Mouse (Mus musculus) layer of hippocampus, adult 2 months (tissue): ENCODE data around the gene Zkscan17. TPM values are rescaled to one million over a fixed set of nuclear protein-coding genes. Genes with fewer than 3 reads are reported as not detected.

Experiments
- DNase-seq, 2 experiments: peaks; one replicate each; pipeline ENCODE4 v3.0.0; 2022; ENCODE audit warnings: low spot score in 2 of 2
- H3K27ac ChIP-seq: fragments of 200-600 bp; 2 replicates; pipeline ENCODE4 v1.8.1; 2022
- H3K4me3 ChIP-seq: fragments of 200-600 bp; 2 replicates; pipeline ENCODE4 v1.8.1; 2022; ENCODE audit warnings: mild to moderate bottlenecking
- CTCF ChIP-seq: fragments of 200-600 bp; conservative IDR thresholded peaks from 2 replicates; pipeline ENCODE4 v1.8.1; 2022; ENCODE audit warnings: antibody characterized with exemption, mild to moderate bottlenecking, moderate library complexity
- total RNA-seq, 2 experiments: library from RNA; stranded (reverse); gene quantifications; 2 replicates each; pipeline ENCODE4 v1.2.3; 2021

Zkscan17 gene
- total RNA-seq, 2 experiments from 2014 or later, result 8.5 to 8.7 TPM

DNA sequence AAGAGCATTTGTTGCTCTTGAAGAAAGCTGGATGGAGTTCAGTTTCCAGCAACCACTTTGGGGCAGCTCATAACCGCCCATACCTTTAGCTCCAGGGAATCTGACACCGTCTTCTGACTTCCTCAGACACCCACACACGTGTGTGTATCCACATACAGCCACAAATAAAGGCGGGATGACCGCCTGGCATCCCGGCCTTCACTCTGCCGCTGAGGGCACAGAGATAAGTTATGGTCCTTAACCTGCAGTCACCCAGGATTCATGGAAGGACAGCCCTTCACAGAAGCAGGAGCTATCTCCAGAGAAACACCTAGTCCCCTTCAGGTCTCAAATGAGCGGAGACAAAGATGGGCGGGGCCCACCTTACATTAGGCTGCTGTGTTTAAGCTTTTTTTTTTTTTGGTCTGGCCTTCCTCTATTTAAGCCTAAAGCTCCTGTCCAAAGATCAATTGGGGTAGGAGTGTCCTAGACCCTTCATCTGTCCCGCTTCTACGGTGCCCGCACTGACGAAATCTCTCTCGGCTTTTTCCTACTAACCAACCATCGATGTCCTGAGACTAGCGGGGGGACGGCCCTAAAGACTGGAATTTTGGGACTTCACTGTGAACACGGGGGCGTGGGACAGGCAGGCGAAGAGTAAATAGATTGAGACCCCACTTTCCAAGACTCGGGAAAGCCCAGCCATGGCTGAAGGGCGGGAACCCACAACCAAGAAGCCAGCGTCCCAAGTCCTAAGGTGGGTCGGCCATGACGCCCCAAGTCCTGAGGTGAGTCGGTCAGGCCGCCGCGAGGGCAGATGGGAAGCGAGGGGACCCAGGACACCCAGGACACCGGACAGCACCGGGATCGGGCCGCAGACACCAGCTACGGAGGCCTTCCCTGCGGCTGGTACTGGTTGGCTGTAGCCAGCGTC lies 54.9 kb downstream of the Zkscan17 start:
- peak overlapping the region; percentile 87 for H3K4me3 ChIP-seq
- H3K27ac ChIP-seq, result peak overlapping the region; percentile 83
- no peak for DNase-seq
- no peak for TF ChIP-seq CTCF

DNA sequence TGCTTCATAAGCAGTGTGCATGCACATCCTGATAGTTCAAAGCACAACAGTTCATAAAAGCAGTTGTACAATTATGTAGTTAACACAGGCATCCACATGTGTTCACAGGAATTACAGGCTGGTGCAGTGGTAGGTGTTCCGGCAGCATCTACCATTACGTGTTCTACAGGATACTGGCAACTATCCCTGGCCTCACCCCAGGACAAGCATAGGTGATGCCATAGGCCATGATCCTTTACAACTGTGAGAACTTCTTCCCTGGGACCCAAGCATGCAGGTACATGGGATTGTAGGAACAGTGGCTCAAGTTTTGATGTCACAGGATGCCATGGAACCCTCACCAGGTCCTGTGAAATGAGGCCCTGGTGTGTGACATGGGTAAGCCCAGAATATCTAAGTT lies 66.1 kb downstream of the Zkscan17 start:
- DNase-seq, result no peak
- Histone ChIP-seq H3K4me3 (no peak overlapping the region), H3K27ac (no peak overlapping the region)
- no peak for TF ChIP-seq CTCF

DNA sequence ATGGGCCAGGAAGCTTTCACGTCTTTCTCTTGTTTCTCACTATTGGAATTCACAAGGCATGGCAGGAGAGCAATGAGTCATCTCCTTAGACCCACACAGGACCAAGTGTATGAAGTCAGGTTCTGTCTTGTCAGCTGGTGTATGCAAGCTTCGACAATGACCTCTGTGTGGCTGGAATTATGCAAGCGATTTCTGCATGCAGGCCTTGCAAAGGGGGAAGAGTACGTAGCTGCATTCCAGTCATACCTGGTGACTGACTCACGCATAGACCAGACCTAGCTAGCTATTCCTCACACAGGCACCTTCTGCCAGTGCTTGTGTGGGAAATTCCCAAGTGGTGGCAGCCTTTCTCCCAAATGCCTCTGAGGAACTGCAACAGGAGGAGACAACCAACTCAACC lies 67.6 kb downstream of the Zkscan17 start:
- no peak overlapping the region for H3K4me3 ChIP-seq
- H3K27ac ChIP-seq, result peak overlapping the region; percentile 37; the same call in 1 of the 2 replicates
- peak in 1 of 2 experiments; percentile 17 for DNase-seq
- no peak for TF ChIP-seq CTCF

DNA sequence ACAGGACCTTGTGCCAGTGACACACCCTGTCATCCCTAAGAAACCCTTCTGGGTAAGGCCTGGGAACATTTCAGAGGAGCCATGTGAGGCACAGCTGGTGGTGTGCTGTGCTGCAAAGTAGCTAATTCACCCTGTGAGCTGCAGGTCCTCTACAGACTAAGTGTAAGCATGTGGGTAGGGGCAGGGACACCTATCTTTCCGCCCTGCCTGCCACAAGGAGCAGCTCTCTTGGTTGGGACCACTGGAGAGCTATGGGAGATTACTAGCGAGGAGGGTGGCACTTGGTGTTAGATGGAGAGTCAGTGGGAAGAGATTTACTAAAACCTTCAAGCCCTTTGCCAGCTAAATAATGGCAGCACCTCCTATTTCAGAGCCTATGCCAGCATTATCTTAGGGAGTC lies 69.7 kb downstream of the Zkscan17 start:
- H3K27ac ChIP-seq, result no peak overlapping the region
- no peak for DNase-seq
- no peak for TF ChIP-seq CTCF
- H3K4me3 ChIP-seq, result no peak overlapping the region

DNA sequence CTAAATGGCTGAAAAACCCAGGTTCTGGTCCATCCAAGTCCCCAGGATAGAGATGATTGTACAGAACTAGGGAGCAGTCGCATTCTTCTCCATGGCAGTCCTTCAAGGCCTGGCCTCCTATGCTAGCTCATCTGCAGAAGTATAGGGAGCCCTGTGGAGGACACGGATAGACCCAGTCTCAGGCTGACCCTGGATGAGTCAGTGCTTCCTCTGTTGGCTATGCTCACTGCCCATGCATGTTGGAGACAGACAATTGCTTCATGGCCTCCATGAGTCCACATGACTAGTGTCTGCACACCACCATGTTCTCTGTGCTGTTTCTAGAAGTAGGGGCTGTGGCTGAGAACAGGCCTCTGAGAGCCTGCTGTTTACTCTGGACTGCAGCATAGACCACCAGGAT lies 70.2 kb downstream of the Zkscan17 start:
- DNase-seq, result no peak
- no peak overlapping the region for H3K27ac ChIP-seq
- TF ChIP-seq CTCF, result no peak
- no peak overlapping the region for H3K4me3 ChIP-seq

DNA sequence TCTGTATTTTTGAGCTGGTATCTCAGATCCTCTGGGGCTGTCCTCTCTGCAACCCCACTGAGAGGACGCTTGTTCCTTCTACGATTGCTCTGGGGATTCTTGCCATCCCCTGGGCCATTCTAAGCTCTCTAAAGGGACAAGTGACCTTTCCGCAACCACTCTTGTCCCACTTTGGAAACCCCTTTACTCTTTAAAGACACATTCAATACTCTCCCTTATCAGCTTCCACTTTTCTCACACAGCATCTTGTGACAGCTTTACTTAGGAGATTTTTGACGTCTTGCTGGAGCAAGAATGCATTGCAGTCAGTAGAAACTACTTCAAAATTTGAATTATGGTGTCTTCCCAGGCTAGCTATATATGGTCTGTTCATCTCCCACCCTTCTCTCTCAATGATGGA lies 75.5 kb downstream of the Zkscan17 start, which contains the start of gene Snap47:
Gene Snap47 (minus strand): TSS at position 101 of the 400 bp plus-strand sequence.
- Histone ChIP-seq H3K4me3 (peak within 1 kb of the TSS; percentile 97), H3K27ac (peak within 1 kb of the TSS; percentile 94)
- no peak for TF ChIP-seq CTCF
- no peak for DNase-seq

DNA sequence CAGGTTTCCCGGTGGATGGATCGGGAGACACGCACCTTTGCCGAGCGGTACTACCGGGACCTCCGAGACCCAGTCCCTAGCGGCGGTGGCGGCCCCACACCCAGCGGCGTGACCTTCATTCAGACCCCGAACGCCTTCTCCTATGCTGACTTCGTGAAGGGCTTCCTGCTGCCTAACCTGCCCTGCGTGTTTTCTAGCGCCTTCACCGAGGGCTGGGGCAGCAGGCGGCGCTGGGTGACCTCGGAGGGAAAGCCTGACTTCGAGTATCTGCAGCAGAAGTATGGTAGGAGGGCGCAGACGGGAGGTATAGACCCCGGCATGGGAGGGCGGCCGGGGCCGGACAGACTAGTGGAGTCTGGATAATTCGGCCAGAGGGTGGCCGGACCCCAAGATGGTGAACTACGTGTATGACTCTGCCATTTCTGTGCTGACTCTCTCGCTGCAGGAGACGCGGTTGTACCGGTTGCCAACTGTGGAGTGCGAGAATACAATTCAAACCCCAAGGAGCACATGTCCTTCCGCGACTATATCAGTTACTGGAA lies 76.2 kb downstream of the Zkscan17 start:
- peak; percentile 46 for TF ChIP-seq CTCF
- peak; percentile 16 to 40 for DNase-seq
- Histone ChIP-seq H3K27ac (peak overlapping the region; percentile 94), H3K4me3 (peak overlapping the region; percentile 97)

DNA sequence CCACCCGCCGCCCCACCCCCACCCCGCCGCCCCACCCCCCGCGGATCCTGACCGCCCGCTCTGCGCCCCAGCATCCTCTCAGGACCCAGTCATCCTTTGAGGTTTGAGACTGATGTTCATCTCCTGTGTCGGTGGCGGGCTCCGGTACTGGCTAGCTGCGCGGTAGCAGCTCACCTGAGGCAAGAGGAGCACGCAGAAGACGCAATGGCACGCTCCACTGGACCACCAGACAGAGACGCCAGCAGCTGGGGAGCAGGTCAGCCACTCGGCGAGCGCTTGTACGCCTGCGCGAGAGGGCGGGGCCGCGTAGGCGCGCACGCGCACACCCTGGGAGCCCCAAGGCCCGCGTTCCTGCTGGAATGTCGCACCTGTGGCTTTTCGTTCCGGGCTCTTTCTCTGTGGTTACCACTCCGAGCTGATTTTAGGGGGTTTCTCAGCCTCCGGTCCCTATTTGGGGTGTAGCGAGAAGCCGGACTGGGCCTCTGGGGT lies 76.8 kb downstream of the Zkscan17 start, which contains the start of gene Jmjd4:
Gene Jmjd4 (plus strand): TSS at position 305 of the 489 bp plus-strand sequence.
- H3K4me3 ChIP-seq, result peak within 1 kb of the TSS; percentile 97
- H3K27ac ChIP-seq, result peak within 1 kb of the TSS; percentile 94
- peak; percentile 92 to 96 for DNase-seq
- TF ChIP-seq CTCF, result no peak

DNA sequence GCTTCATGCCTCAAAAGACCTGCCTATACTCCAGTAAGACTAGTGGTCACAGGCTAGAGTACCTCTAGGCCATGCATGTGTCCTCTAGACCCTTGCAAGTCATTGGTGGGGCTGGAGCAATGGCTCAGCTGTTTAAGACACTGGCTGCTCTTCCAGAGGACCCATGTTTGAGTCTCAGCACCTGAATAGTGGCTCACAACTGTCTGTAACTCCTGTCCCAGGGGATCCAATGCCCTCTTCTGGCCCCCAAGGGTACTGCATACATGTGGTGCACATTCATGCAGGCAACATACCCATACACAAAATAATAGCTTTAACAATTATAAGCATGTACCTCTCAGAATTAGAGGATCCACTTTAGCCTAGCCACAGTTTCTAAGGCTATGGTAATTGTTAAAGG lies 83.4 kb downstream of the Zkscan17 start:
- no peak for DNase-seq
- TF ChIP-seq CTCF, result peak; percentile 56
- no peak overlapping the region for H3K4me3 ChIP-seq
- no peak overlapping the region for H3K27ac ChIP-seq

DNA sequence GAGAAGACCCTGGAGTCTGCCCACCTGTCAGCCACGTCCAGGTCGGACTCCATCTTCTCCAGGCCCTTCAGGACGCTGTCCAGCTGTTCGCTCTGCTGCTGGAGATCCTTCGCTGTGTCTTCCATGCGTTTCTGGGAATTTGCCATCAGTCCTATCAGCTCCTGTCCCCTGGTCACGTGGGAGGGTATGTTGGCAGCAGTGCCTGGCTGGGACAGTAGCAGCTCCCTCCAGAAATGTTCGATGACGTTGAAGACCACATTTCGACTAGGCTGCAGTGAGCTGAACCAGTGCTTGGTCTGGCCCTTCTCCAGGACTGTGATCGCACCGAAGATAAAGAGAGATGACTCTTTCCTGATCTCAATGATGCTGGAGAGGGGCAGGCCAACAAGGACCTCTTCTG lies 88.6 kb downstream of the Zkscan17 start:
- no peak for DNase-seq
- Histone ChIP-seq H3K27ac (no peak overlapping the region), H3K4me3 (no peak overlapping the region)
- no peak for TF ChIP-seq CTCF

Other genes starting within 250 kb of the Zkscan17 start
- under 1 TPM in 1 of 2 experiments, not detected in 1; 0.13 TPM for gene Wnt3a, start 236.0 kb downstream of the Zkscan17 start, total RNA-seq
- 1 to 10 TPM; 3.8 TPM for gene Wnt9a, start 219.8 kb downstream of the Zkscan17 start, total RNA-seq
- not detected for gene Prss38, start 151.1 kb downstream of the Zkscan17 start, total RNA-seq
- 10 to 100 TPM; 27.0 to 28.0 TPM for gene Jmjd4, start 76.7 kb downstream of the Zkscan17 start, total RNA-seq
- gene Snap47, start 75.6 kb downstream of the Zkscan17 start, total RNA-seq, result 100 to 1,000 TPM; 341 to 356 TPM
- 1 to 10 TPM; 4.9 to 5.1 TPM for gene Zfp867, start 54.3 kb downstream of the Zkscan17 start, total RNA-seq
- 1 to 10 TPM in 1 of 2 experiments, under 1 TPM in 1; 0.59 to 1.1 TPM for gene Nlrp3, start 14.8 kb upstream of the Zkscan17 start, total RNA-seq
- not detected for gene Olfr222, start 49.5 kb upstream of the Zkscan17 start, total RNA-seq
- gene Olfr223, start 66.5 kb upstream of the Zkscan17 start, total RNA-seq, result not detected
- gene Mprip, start 134.6 kb upstream of the Zkscan17 start, total RNA-seq, result 100 to 1,000 TPM; 288 to 302 TPM